ENCODE assay signal across 14 mouse cellular contexts in genomic region chr19:37320802-37321619, GRCm38 (mm10). TPM values are rescaled to one million over a fixed set of nuclear protein-coding genes. Genes with fewer than 3 reads are reported as not detected.
DNase-seq lines count a peak whose midpoint lies in the region; ATAC-seq and TF ChIP-seq lines count a peak whose summit lies in the region.
"Had no signal": no experiment of that assay in that cellular context is flagged by ENCODE, and none has a peak within 500 bp of the region (broad histone marks: within the 10 kb centered on the region; RNA-seq: fewer than 3 reads in every experiment).

No protein-coding gene starts in this region.

- H3K36me3 ChIP-seq in neural tube, embryonic 15.5 days, result peaks cover 24% of the 10 kb centered on the region

- intact Hi-C loops in gastrocnemius, adult 2 months (cut with DNase I), result no loop called here
- intact Hi-C loops in gastrocnemius, postnatal 36 days (cut with DNase I), result no loop called here

- no peaks in the 10 kb centered on the region for H3K4me1 ChIP-seq in neural tube, embryonic 15.5 days
- H3K4me1 ChIP-seq: forebrain, embryonic 15.5 days; hindbrain, embryonic 15.5 days; neural tube, embryonic 12.5 days had no signal

- no peak overlapping the region for H3K4me3 ChIP-seq in gastrocnemius, adult 2 months
- no peak overlapping the region for H3K4me3 ChIP-seq in neural tube, embryonic 15.5 days (replicated peaks)
- H3K4me3 ChIP-seq: forebrain, embryonic 15.5 days; hindbrain, embryonic 15.5 days; neural tube, embryonic 12.5 days had no signal

- no peaks in the 10 kb centered on the region for H3K9me3 ChIP-seq in neural tube, embryonic 15.5 days (replicated peaks)
- H3K9me3 ChIP-seq: forebrain, embryonic 15.5 days; hindbrain, embryonic 15.5 days; neural tube, embryonic 12.5 days had no signal

- TF ChIP-seq CTCF in gastrocnemius, adult 2 months (IDR thresholded peaks at IDR 0.05), result no peak

- no peak overlapping the region for H3K9ac ChIP-seq in neural tube, embryonic 15.5 days (replicated peaks)
- H3K9ac ChIP-seq: forebrain, embryonic 15.5 days; hindbrain, embryonic 15.5 days; lung, embryonic 14.5 days; neural tube, embryonic 12.5 days had no signal

- no peak overlapping the region for H3K4me2 ChIP-seq in neural tube, embryonic 15.5 days
- H3K4me2 ChIP-seq: forebrain, embryonic 15.5 days; hindbrain, embryonic 15.5 days; lung, embryonic 14.5 days; neural tube, embryonic 12.5 days had no signal

- no peaks in the 10 kb centered on the region for H3K27me3 ChIP-seq in neural tube, embryonic 15.5 days (replicated peaks)
- H3K27me3 ChIP-seq: forebrain, embryonic 15.5 days; hindbrain, embryonic 15.5 days; neural tube, embryonic 12.5 days had no signal

- 83% methylated on average over 16 of the region's 16 CpGs for whole genome bisulfite sequencing in neural tube, embryonic 15.5 days

- H3K27ac ChIP-seq in gastrocnemius, adult 2 months, result peak overlapping the region; percentile 59; the same call in 1 of the 2 replicates
- no peak overlapping the region for H3K27ac ChIP-seq in neural tube, embryonic 15.5 days (replicated peaks)
- H3K27ac ChIP-seq: forebrain, embryonic 15.5 days; hindbrain, embryonic 15.5 days; neural tube, embryonic 12.5 days had no signal

- DNase-seq in gastrocnemius, adult 2 months, result peak; percentile 75
- no peak for DNase-seq in gastrocnemius, postnatal 36 days
- peak; percentile 35 for DNase-seq in ovary, postnatal 36 days (ENCODE audit: low spot score)
- no peak for DNase-seq in ovary, postnatal 10 days (ENCODE audit: low spot score)
- peak; percentile 6 for DNase-seq in lung, postnatal 25 days (ENCODE audit: low spot score)
- no peak for DNase-seq in urinary bladder, postnatal 14 days (ENCODE audit: low spot score)
- DNase-seq: embryo, embryonic 11 days; lung, embryonic 14.5 days; thymus, postnatal 14 days had no signal

- peak; percentile 52; the same call in 1 of the 2 replicates for ATAC-seq in common myeloid progenitor, adult 5-6 weeks (replicated peaks; ENCODE audit: low read depth, poor library complexity, severe bottlenecking)
- no peak for ATAC-seq in neural tube, embryonic 15.5 days (ENCODE audit: low FRiP score)
- ATAC-seq: forebrain, embryonic 15.5 days had no signal

RNA-seq across cellular contexts. Expression of gene Ide, which starts 16.6 kb away (rescaled TPM):
- total RNA-seq in gastrocnemius, adult 2 months (2021), result 100 to 1,000 TPM; 104 to 158 TPM
- 10 to 100 TPM; 88.1 to 99.2 TPM for total RNA-seq in gastrocnemius, postnatal 36 days (2021)
- total RNA-seq in common myeloid progenitor, adult 5-6 weeks (2017), result 100 and 108 TPM in 2 replicates
- 47.2 and 54.6 TPM in 2 replicates for polyA plus RNA-seq in neural tube, embryonic 15.5 days (2015; fragmentation: Nextera tagmentation; extraction: Ambion mirVana)

RNA-seq across cellular contexts. Expression of gene Kif11, which starts 55.2 kb away (rescaled TPM):
- under 1 TPM; 0.15 to 0.20 TPM for total RNA-seq in gastrocnemius, adult 2 months (2021)
- total RNA-seq in gastrocnemius, postnatal 36 days (2021), result under 1 TPM; 0.49 to 0.97 TPM
- 184 and 195 TPM in 2 replicates for total RNA-seq in common myeloid progenitor, adult 5-6 weeks (2017)
- 6.3 and 18.6 TPM in 2 replicates for polyA plus RNA-seq in neural tube, embryonic 15.5 days (2015; fragmentation: Nextera tagmentation; extraction: Ambion mirVana)

Comparison
In these comparisons a context has a peak if more than half of its experiments do, and no peak if none do; other contexts are left out.
1. DNase-seq: peak in gastrocnemius, adult 2 months (single experiment), ovary, postnatal 36 days (single experiment) and lung, postnatal 25 days (single experiment); none in gastrocnemius, postnatal 36 days (0 of 2), ovary, postnatal 10 days (single experiment) and urinary bladder, postnatal 14 days (single experiment).
2. RNA of gene Kif11, which starts 55.2 kb away (total RNA-seq): 184 to 195 TPM in common myeloid progenitor, adult 5-6 weeks; 0.49 to 0.97 TPM in gastrocnemius, postnatal 36 days and 0.15 to 0.20 TPM in gastrocnemius, adult 2 months; every median in the first group is over 10 times any median in the second.